Mouse (Mus musculus) heart, adult 2 months (tissue): ENCODE measurements around the gene Pramel1. TPM values are rescaled to one million over a fixed set of nuclear protein-coding genes. Genes with fewer than 3 reads are reported as not detected.

ENCODE experiments used
- DNase-seq, 2 experiments: peaks; one replicate each; pipeline ENCODE4 v3.0.0; 2021
- H3K27ac ChIP-seq: fragments of 200-600 bp; 2 replicates; pipeline ENCODE4 v1.8.1; 2022
- H3K27me3 ChIP-seq: fragments of 200-500 bp; 2 replicates; pipeline ENCODE4 v1.6.1; 2012; ENCODE audit warnings: mild to moderate bottlenecking, low read length, inconsistent platforms, mixed read lengths; ENCODE audit not compliant: control insufficient read depth, insufficient read depth
- H3K36me3 ChIP-seq: fragments of 200-500 bp; 2 replicates; pipeline ENCODE4 v1.6.1; 2012; ENCODE audit warnings: low read length, inconsistent platforms; ENCODE audit not compliant: control insufficient read depth, insufficient read depth
- H3K4me1 ChIP-seq: fragments of 200-500 bp; 2 replicates; pipeline ENCODE4 v1.6.1; 2011; ENCODE audit warnings: low read length; ENCODE audit not compliant: control insufficient read depth, insufficient read depth
- H3K4me3 ChIP-seq: fragments of 200-600 bp; 2 replicates; pipeline ENCODE4 v1.8.1; 2022
- H3K79me2 ChIP-seq: fragments of 200-500 bp; replicated peaks from 2 replicates; pipeline ENCODE4 v1.6.1; 2012; ENCODE audit warnings: mild to moderate bottlenecking, inconsistent platforms, low read length, moderate library complexity, mixed read lengths; ENCODE audit not compliant: control insufficient read depth, insufficient read depth
- H3K9ac ChIP-seq: fragments of 200-500 bp; 2 replicates; pipeline ENCODE4 v1.6.1; 2012; ENCODE audit warnings: low read depth, mild to moderate bottlenecking, control low read depth, inconsistent platforms, low read length, mixed read lengths
- CTCF ChIP-seq: fragments of 200-600 bp; IDR thresholded peaks from 2 replicates; pipeline ENCODE4 v1.8.1; 2022; ENCODE audit warnings: antibody characterized with exemption, mild to moderate bottlenecking, moderate library complexity
- EP300 ChIP-seq: fragments of 200-500 bp; IDR thresholded peaks from 2 replicates; pipeline ENCODE4 v1.6.1; 2011; ENCODE audit warnings: low read depth, low read length, control low read depth; ENCODE audit not compliant: insufficient read depth
- POLR2A ChIP-seq: fragments of 200-500 bp; IDR thresholded peaks from 2 replicates; pipeline ENCODE4 v1.6.1; 2011; ENCODE audit warnings: mild to moderate bottlenecking, low read depth, low read length, control low read depth; ENCODE audit not compliant: insufficient read depth
- WGBS: fragments of 180-500 bp; shearing (Covaris S2); methylation state at CpG from one replicate; pipeline ENCODE4 v1.1.7; 2018; 5-methylcytosine and 5-hydroxymethylcytosine counted together
- intact Hi-C: fragments of 180-260 bp; cut with DNase I; formaldehyde crosslinking; loops from one replicate; pipeline ENCODE4 v1.15.1; 2025
- polyA plus RNA-seq: library from polyadenylated mRNA; depleted of rRNA; stranded (reverse); fragments of >200 nt; gene quantifications from 2 replicates; pipeline ENCODE4 v1.2.3, GENCODE M21; 2012
- total RNA-seq, 2 experiments: library from RNA; stranded (reverse); gene quantifications; 2 replicates each; pipeline ENCODE4 v1.2.3; 2021

The Pramel1 gene
- total and polyA plus RNA-seq, 3 experiments, result not detected

- TF ChIP-seq EP300, result no peak
- TF ChIP-seq POLR2A, result no peak
- TF ChIP-seq CTCF, result no peak
- Histone ChIP-seq H3K4me3 (no peak overlapping the region), H3K27me3 (no peaks in the 10 kb centered on the region), H3K4me1 (no peaks in the 10 kb centered on the region), H3K9ac (no peak overlapping the region), H3K27ac (no peak overlapping the region), H3K36me3 (no peaks in the 10 kb centered on the region), H3K79me2 (no peaks in the 10 kb centered on the region)
- no peak for DNase-seq
- 55% methylated on average over 10 of the region's 10 CpGs for WGBS
- intact Hi-C loops, result no loop called here
Observed at GRCm38 (mm10) chr4:143361520-143361919, 32.7 kb upstream of the Pramel1 start.

GRCm38 (mm10) chr4:143366415-143367041 is 27.7 kb upstream of the Pramel1 start:
- H3K27me3 ChIP-seq, result no peaks in the 10 kb centered on the region
- no peak overlapping the region for H3K9ac ChIP-seq
- DNase-seq, result no peak
- no peak for TF ChIP-seq EP300
- TF ChIP-seq CTCF, result no peak
- no peak for TF ChIP-seq POLR2A
- no peak overlapping the region for H3K4me3 ChIP-seq
- no peak overlapping the region for H3K27ac ChIP-seq
- H3K79me2 ChIP-seq, result no peaks in the 10 kb centered on the region
- intact Hi-C loops, result no loop called here
- H3K4me1 ChIP-seq, result no peaks in the 10 kb centered on the region
- WGBS, result 34% methylated on average over 15 of the region's 15 CpGs
- no peaks in the 10 kb centered on the region for H3K36me3 ChIP-seq

- H3K27me3 ChIP-seq, result no peaks in the 10 kb centered on the region; the same call in 1 of the 2 replicates
- no peak overlapping the region for H3K9ac ChIP-seq
- H3K79me2 ChIP-seq, result no peaks in the 10 kb centered on the region
- no peaks in the 10 kb centered on the region for H3K4me1 ChIP-seq
- intact Hi-C loops, result no loop called here
- DNase-seq, result no peak
- TF ChIP-seq CTCF (no peak), EP300 (no peak), POLR2A (no peak)
- WGBS, result 48% methylated on average over 7 of the region's 7 CpGs
- no peak overlapping the region for H3K4me3 ChIP-seq
- H3K36me3 ChIP-seq, result no peaks in the 10 kb centered on the region
- H3K27ac ChIP-seq, result no peak overlapping the region
Observed at GRCm38 (mm10) chr4:143379480-143379879, 14.7 kb upstream of the Pramel1 start.

- 29% methylated on average over 15 of the region's 15 CpGs for WGBS
- Histone ChIP-seq H3K36me3 (no peaks in the 10 kb centered on the region), H3K79me2 (no peaks in the 10 kb centered on the region), H3K27me3 (no peaks in the 10 kb centered on the region; the same call in 1 of the 2 replicates), H3K4me3 (no peak overlapping the region), H3K9ac (no peak overlapping the region), H3K27ac (no peak overlapping the region), H3K4me1 (no peaks in the 10 kb centered on the region)
- no peak for DNase-seq
- TF ChIP-seq CTCF (no peak), EP300 (no peak), POLR2A (no peak)
- intact Hi-C loops, result loop anchor here (1.0 to 5.0 kb wide), 2 partner anchors 55 to 123 kb away; no protein-coding TSS in a partner anchor
Observed at GRCm38 (mm10) chr4:143379931-143380715, 14.1 kb upstream of the Pramel1 start.

DNA sequence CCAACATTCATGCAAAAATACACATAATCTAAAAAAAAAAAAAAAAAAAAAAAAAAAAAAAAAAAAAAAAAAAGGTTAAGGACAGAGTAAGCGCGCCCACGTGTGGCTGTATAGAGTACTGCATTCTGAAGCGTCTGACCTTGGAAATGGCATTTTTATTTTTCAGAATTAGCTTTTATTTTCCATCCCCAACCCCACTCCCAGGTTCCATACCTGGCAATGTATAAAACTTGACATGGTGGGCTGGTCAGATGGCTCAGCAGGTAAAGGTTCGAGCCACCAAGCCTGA is 13.6 kb upstream of the Pramel1 start:
- no peak for TF ChIP-seq EP300
- peak; percentile 90 for TF ChIP-seq CTCF
- TF ChIP-seq POLR2A, result no peak
- peak; percentile 4 to 31 for DNase-seq
- no peak overlapping the region for H3K27ac ChIP-seq
- no peaks in the 10 kb centered on the region for H3K79me2 ChIP-seq
- WGBS, result under 1% methylated on average over 5 of the region's 5 CpGs
- intact Hi-C loops, result loop anchor here (1.0 to 5.0 kb wide), 2 partner anchors 55 to 123 kb away; no protein-coding TSS in a partner anchor
- no peaks in the 10 kb centered on the region for H3K36me3 ChIP-seq
- H3K4me1 ChIP-seq, result no peaks in the 10 kb centered on the region
- H3K9ac ChIP-seq, result no peak overlapping the region
- H3K27me3 ChIP-seq, result no peaks in the 10 kb centered on the region; the same call in 1 of the 2 replicates
- H3K4me3 ChIP-seq, result no peak overlapping the region

DNA sequence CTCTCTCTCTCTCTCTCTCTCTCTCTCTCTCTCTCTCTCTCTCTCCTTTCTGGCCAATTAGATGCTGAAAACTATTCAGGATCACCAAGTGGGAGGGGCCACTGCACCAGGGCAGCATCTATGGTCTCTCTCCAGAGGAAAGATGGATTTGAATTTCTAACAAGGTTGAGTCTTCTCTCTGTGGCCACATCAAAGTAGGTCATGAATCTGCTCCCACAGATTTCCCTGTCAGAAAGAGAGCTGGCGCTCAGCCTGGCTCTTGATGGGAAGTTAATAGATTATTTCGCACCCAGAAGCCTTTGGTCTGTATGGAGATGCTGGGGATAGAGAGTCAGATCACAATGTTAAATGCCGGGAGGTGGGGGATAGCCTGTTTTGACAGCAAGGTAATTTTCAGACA is 12.1 kb upstream of the Pramel1 start:
- Histone ChIP-seq H3K4me3 (no peak overlapping the region), H3K27me3 (no peaks in the 10 kb centered on the region; the same call in 1 of the 2 replicates), H3K79me2 (no peaks in the 10 kb centered on the region), H3K4me1 (no peaks in the 10 kb centered on the region), H3K9ac (no peak overlapping the region), H3K36me3 (no peaks in the 10 kb centered on the region), H3K27ac (no peak overlapping the region)
- no peak for TF ChIP-seq EP300
- TF ChIP-seq POLR2A, result no peak
- no peak for TF ChIP-seq CTCF
- DNase-seq, result no peak
- WGBS, result 75% methylated on average over 3 of the region's 3 CpGs
- intact Hi-C loops, result loop anchor here (5.0 kb wide), 1 partner anchor 125 kb away; no protein-coding TSS in a partner anchor
